Mouse (Mus musculus) stomach, postnatal 0 days (tissue): ENCODE data around the gene Bach2. TPM values are rescaled to one million over a fixed set of nuclear protein-coding genes. Genes with fewer than 3 reads are reported as not detected.

ENCODE experiments used
- ATAC-seq: fragments of 200-750 bp; cut with Nextera tagmentation; 2 replicates; pipeline ENCODE4 v1.8.0; 2017; ENCODE audit not compliant: low FRiP score, low TSS enrichment
- DNase-seq: peaks from one replicate; pipeline ENCODE4 v3.0.0-alpha.2; 2016; ENCODE audit warnings: low spot score
- H3K27ac ChIP-seq: fragments of 300-500 bp; sonication (generic); replicated peaks from 2 replicates; pipeline ENCODE4 v1.5.1; 2014; ENCODE audit warnings: mild to moderate bottlenecking, control low read depth
- H3K27me3 ChIP-seq: fragments of 300-500 bp; sonication (generic); 2 replicates; pipeline ENCODE4 v1.6.1; 2014; ENCODE audit warnings: low read length; ENCODE audit not compliant: control insufficient read depth, insufficient read depth
- H3K36me3 ChIP-seq: fragments of 300-500 bp; sonication (generic); 2 replicates; pipeline ENCODE4 v1.6.1; 2014; ENCODE audit warnings: low read length, mixed read lengths; ENCODE audit not compliant: control insufficient read depth, insufficient read depth
- H3K4me1 ChIP-seq: fragments of 300-500 bp; sonication (generic); replicated peaks from 2 replicates; pipeline ENCODE4 v1.6.1; 2014; ENCODE audit warnings: antibody characterized with exemption; ENCODE audit not compliant: control insufficient read depth, insufficient read depth
- H3K4me2 ChIP-seq: fragments of 300-500 bp; sonication (generic); replicated peaks from 2 replicates; pipeline ENCODE4 v1.6.1; 2014; ENCODE audit warnings: low read depth, mild to moderate bottlenecking, control low read depth, moderate library complexity
- H3K4me3 ChIP-seq: fragments of 300-500 bp; sonication (generic); 2 replicates; pipeline ENCODE4 v1.5.1; 2014; ENCODE audit warnings: low read depth, low read length, control low read depth
- H3K9ac ChIP-seq: fragments of 300-500 bp; sonication (generic); 2 replicates; pipeline ENCODE4 v1.6.1; 2014; ENCODE audit warnings: mild to moderate bottlenecking, low read length, control low read depth, mixed read lengths
- H3K9me3 ChIP-seq: fragments of 300-500 bp; sonication (generic); 2 replicates; pipeline ENCODE4 v1.6.1; 2016; ENCODE audit warnings: low read length; ENCODE audit not compliant: control insufficient read depth
- CTCF ChIP-seq: IDR thresholded peaks from 2 replicates; pipeline ENCODE4 v1.5.1; 2016; ENCODE audit warnings: antibody characterized with exemption, low read depth, mild to moderate bottlenecking, moderate library complexity
- EP300 ChIP-seq: optimal IDR thresholded peaks from 2 replicates; pipeline ENCODE3; 2016; ENCODE audit warnings: antibody characterized with exemption
- WGBS: fragments of 180-500 bp; shearing (Covaris S2); extraction: QIAGEN DNeasy Blood & Tissue Kit; methylation state at CpG from one replicate; pipeline ENCODE4 v1.1.7; 2014; 5-methylcytosine and 5-hydroxymethylcytosine counted together
- polyA plus RNA-seq: library from polyadenylated mRNA; unstranded; fragments of >200 nt; fragmentation: Nextera tagmentation; extraction: Ambion mirVana; gene quantifications from 2 replicates; pipeline ENCODE4 v1.2.1, GENCODE M21; 2015

The Bach2 gene
- polyA plus RNA-seq, 1 experiment from 2014 or later, result 1.9 TPM

DNA sequence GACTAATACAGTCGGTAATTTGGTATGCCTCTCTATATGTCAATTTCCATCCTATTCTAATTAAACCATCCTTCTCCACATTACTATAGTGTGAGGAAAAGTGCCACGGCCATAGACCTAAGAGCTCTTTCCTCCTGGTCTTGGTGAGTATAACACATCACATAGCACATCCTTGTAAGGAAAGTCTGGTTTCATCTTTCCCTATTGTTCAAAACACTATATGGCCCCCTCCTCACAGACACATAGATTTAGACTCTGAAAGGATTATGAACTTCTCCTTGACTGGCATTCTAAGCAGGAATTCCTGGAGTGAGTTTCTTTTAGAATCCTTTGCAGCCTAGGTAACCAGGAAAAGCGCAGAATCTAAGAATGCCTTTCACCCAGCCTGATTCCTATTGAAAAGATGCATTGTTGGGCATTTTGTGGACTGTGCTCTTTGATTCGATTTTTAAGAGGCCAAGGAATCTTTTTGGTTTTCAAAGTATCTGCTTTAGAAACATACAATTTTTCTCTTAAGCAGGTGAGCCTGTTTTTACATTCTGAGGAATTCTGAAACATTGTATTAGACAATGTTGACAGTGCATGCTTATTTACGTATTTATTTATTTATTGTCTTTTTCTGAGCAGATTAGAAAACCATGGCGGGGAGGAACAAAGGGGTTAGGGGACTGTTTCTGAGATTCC lies 239.5 kb downstream of the Bach2 start:
- WGBS, result 82% methylated on average over 6 of the region's 6 CpGs
- DNase-seq (no peak), ATAC-seq (no peak)
- Histone ChIP-seq H3K4me3 (no peak overlapping the region), H3K27me3 (no peaks in the 10 kb centered on the region), H3K36me3 (no peaks in the 10 kb centered on the region), H3K4me1 (no peaks in the 10 kb centered on the region), H3K27ac (no peak overlapping the region), H3K9me3 (no peaks in the 10 kb centered on the region), H3K4me2 (no peak overlapping the region), H3K9ac (no peak overlapping the region)
- TF ChIP-seq EP300 (no peak), CTCF (no peak)

DNA sequence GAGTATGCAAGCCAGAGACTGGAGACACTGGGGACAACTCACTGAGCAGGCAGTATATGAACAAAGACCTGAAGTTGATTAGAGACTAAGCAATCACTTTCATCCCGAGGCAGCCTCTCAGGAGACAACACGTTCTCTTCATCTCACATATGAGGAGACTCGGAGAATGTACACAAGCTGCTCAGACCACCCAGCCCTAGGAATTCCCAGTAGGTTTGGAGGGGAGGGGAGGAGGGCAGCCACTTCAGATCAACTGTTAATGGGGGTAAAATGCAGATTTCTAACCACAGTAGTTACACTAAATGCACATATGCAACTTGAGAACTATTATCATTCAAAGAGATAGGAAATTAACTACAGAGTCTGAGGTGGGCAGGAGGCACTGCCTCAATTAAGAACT lies 240.6 kb downstream of the Bach2 start:
- Histone ChIP-seq H3K9me3 (no peaks in the 10 kb centered on the region), H3K36me3 (no peaks in the 10 kb centered on the region), H3K4me1 (no peaks in the 10 kb centered on the region), H3K4me2 (no peak overlapping the region), H3K4me3 (no peak overlapping the region), H3K27me3 (no peaks in the 10 kb centered on the region), H3K9ac (no peak overlapping the region), H3K27ac (no peak overlapping the region)
- WGBS, result 47% methylated on average over 3 of the region's 3 CpGs
- TF ChIP-seq EP300 (no peak), CTCF (no peak)
- no peak for DNase-seq
- no peak for ATAC-seq

DNA sequence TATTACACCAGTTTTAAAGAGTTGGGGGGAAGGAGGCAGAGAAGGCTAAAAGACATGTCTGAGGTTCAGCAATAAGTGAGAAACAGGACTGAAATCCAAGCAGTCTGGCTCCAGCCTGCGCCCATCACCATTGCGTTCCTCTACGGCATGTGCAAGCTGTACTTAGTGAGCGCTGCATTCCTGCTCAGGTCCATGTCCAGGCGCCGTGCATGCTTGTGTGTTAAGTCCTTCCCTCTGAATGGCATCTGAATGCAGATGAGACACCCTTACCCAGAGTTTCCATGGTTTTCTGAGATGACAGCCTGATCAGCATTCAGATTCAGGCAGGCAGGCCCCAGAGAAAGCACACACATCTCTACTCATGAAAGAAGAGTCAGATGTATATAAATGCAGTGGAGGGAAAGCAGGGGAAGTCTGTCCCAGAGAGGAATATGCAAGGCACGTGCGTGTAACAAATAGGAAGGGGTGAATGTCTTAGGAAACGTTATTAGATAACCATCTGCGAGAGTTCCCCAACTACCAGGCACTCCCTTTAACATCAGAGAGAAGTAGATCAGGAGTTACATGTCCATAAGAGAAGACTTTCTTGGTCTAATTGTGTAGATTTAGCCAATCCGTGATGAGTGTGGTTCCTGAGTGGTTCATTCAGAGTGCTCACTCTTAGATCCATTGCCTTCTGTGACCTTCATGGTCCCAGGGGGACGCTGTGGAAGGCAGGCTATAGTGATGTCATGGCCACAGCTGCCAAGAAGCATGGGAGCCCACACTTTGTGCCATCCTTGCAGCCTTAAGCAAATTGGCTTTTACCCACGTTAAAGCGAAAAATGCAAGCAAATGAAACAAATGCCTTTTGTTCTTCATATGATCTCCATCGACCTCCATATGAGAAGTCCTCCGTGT lies 241.4 kb downstream of the Bach2 start:
- 83% methylated on average over 16 of the region's 16 CpGs for WGBS
- H3K36me3 ChIP-seq, result no peaks in the 10 kb centered on the region
- H3K9me3 ChIP-seq, result no peaks in the 10 kb centered on the region
- H3K4me3 ChIP-seq, result no peak overlapping the region
- no peak overlapping the region for H3K4me2 ChIP-seq
- no peaks in the 10 kb centered on the region for H3K27me3 ChIP-seq
- ATAC-seq, result no peak
- H3K27ac ChIP-seq, result no peak overlapping the region
- no peaks in the 10 kb centered on the region for H3K4me1 ChIP-seq
- DNase-seq, result no peak
- TF ChIP-seq CTCF (no peak), EP300 (no peak)
- no peak overlapping the region for H3K9ac ChIP-seq

DNA sequence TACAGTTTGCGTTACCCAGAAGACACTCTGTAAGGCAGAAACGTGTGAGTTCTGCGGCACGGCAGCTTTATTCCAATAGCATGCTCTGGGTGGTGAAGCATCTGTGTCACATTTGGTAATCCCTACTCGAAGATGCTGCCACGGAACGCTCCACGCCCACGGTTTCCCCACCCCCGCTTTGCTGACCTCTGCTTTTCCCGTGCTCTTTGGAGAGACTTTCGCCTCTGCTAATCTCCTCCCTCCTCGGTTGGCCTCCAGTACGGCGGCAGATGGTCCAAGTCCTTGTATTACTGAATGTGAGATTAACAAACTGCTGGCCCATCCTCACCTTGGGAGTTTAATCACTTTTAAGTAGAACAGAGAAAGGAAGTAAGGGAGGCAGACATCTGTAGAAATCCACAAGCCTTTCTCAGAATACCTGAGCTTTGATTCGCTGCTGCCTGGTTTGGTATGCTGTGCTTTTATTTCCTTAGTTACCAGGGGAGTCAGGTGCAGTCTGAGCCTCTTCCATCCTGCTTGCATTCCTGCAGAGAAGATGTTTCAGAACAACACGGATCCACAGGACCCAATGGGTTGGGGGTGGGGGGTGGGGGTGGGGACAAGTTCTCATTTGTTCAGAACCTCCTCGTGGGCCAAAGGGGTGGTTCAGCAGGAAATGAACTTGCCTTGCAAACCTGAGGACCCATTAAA lies 242.9 kb downstream of the Bach2 start:
- H3K4me1 ChIP-seq, result no peaks in the 10 kb centered on the region
- TF ChIP-seq CTCF (no peak), EP300 (no peak)
- H3K27me3 ChIP-seq, result no peaks in the 10 kb centered on the region
- WGBS, result 30% methylated on average over 18 of the region's 18 CpGs
- no peaks in the 10 kb centered on the region for H3K36me3 ChIP-seq
- H3K4me3 ChIP-seq, result no peak overlapping the region
- H3K4me2 ChIP-seq, result no peak overlapping the region
- no peak overlapping the region for H3K9ac ChIP-seq
- H3K9me3 ChIP-seq, result no peaks in the 10 kb centered on the region
- DNase-seq, result peak; percentile 27
- no peak overlapping the region for H3K27ac ChIP-seq
- no peak for ATAC-seq

DNA sequence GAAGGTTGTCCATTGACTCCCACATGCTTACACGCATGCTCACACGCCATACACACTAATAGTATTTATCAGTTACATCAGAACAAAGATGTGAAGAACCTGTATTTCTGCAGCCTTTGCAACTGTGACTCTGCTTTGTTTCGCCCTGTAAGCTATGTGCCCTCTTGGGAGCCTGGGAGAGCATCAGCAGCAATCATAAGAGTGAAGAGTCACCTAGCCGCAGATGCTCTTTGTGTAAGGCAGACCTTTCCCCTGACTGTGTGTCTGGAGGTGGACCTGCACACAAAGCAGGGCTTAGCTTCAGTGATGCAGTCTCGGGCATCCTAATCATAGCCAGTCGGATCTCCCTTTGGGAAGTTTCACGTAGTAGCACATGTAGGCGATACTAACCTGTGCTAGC lies 243.5 kb downstream of the Bach2 start:
- H3K27ac ChIP-seq, result no peak overlapping the region
- no peak overlapping the region for H3K9ac ChIP-seq
- DNase-seq (no peak), ATAC-seq (no peak)
- 91% methylated on average over 8 of the region's 8 CpGs for WGBS
- H3K4me3 ChIP-seq, result no peak overlapping the region
- H3K4me1 ChIP-seq, result no peaks in the 10 kb centered on the region
- no peak for TF ChIP-seq EP300
- no peak for TF ChIP-seq CTCF
- no peaks in the 10 kb centered on the region for H3K36me3 ChIP-seq
- H3K4me2 ChIP-seq, result no peak overlapping the region
- no peaks in the 10 kb centered on the region for H3K9me3 ChIP-seq
- no peaks in the 10 kb centered on the region for H3K27me3 ChIP-seq
